Mouse (Mus musculus): ENCODE results near the gene Gm16223. TPM values are rescaled to one million over a fixed set of nuclear protein-coding genes. Genes with fewer than 3 reads are reported as not detected.

Gm16223 gene
- total RNA-seq, 2 experiments from 2014 or later: not detected

DNA sequence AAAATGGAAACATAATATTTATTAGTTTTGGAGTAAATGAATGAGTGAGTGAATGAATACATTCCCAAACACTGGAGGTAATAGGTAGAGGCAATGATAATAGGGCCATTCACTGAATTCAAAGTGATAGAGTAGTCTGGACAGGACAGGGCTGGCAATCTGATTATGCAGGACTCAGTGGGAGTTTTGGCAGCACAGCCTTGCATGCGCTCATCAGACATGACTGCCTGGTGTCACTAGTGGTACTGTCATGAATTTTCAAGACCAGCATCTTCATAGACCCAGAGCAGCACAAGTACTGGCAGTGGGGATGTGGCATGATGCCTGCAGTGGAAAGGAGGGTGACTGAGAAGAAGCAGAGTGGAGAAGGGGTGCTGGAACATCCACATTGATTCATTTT is 157.1 kb downstream of the Gm16223 start:
- DNase-seq: no peak

DNA sequence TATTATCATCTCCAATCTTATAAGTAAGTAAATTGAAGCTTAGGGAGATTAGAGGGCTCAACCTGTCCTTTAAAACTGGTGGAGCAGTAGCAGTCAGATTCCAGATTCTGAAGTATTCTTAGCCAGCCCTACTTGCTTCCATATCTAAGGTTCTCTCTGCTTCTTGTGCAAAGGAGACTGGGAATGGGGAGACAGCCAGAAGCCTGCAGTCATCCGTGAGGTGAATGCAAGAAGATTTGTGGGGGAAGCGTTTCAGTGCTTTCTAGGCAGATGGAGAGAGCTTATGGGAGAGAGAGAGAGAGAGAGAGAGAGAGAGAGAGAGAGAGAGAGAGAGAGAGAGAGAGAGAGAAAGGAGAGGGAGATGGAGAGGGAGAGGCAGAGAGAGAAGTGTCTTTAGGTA is 160.9 kb downstream of the Gm16223 start:
- no peak for DNase-seq

DNA sequence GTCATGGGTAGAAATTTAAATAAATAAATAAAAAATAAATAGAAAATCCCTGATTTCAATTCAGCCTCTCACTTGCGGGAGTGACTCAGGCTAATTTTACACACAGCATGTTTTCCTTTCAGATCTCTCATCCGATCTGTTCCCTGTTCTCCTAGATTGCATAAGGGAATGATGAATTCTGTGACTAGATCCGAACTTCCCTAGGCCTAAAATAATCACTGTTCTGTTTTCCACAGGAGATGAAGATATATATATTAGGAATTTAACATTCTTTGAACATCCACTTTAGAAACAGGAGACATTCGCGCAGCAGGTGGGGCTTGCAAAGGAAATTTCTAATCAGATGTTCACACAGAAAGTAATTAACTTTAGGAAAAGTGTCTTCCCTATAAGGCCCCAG is 171.5 kb downstream of the Gm16223 start:
- DNase-seq: no peak

DNA sequence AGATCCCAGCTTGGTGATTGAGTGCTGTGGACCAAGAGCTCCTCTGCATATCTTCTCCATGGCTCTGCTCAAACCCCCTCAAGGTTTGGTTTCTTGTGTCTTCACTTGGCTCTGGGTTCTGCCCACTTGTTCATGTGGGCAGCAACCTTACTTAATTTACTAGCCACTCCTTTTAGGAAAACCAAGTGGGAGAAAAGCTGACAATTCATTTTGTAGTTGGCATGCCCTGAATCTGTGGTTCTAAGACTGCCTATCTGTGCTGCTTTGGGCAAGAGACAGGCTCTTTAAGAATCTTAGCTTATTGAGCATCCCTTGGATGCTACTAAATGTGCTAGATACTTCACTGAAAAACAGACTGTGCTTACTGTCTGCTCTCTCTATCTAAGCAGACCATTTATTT is 172.0 kb downstream of the Gm16223 start:
- no peak for DNase-seq

DNA sequence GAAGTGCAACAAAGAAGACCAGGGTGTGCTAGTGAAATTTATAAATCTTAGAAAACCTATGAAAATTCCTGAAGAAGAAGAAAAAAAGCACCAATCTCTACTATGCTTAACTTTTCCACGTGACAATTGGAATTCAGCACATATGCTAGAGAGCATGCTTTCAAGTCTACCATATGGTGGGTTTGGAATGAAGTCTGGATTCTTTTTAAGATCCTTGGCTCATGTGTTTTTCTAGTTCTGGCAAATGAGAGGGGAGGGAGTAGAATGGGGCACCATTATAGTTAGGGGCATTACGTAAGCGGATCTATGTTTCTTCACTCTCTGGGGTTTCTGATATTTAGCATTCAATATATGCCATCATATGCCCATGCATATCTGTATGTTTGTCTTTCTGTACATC is 182.6 kb downstream of the Gm16223 start:
- DNase-seq: no peak

Other genes starting within 250 kb of the Gm16223 start
- 10 to 100 TPM; 13.0 to 14.0 TPM for gene Bod1l, start 223.6 kb upstream of the Gm16223 start, total RNA-seq (2021)